Mouse (Mus musculus): ENCODE measurements around the gene Gna13.

DNA sequence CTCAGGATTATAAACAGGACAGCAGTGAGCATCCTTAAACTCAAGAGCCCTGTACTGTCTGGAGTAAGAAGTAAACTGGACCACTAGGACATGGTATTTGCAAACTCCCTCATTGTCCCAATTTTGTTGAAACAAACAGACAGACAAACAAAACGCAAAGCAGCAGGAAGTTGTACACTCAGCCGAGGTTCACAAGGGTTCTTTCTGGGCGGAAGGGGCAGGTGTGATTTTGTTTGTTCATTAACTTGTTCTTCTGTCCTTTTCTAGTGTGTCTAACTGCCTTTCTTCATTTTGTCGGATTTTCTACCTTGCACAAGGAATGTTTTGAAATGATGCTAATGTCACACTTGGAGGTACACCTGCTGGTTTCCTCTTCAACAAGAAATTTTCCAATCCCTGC lies 56.8 kb downstream of the Gna13 start:
- no peak for TF ChIP-seq EP300 (IDR thresholded peaks at IDR 0.05; ENCODE audit: insufficient read depth, low read depth, low read length)
- no peak for TF ChIP-seq POLR2A (IDR thresholded peaks at IDR 0.05; ENCODE audit: insufficient read depth, low read depth, low read length)
